Mouse (Mus musculus): ENCODE results near the gene Crp. TPM values are rescaled to one million over a fixed set of nuclear protein-coding genes. Genes with fewer than 3 reads are reported as not detected.

Crp gene
- 0.07 TPM in 1 of 2 replicates, not detected in the other for polyA plus RNA-seq (2015; fragmentation: Nextera tagmentation; extraction: Ambion mirVana)

GRCm38 (mm10) chr1:172697844-172698243, at the start of gene Crp:
TSS of gene Crp (plus strand) at chr1:172698055.
- ATAC-seq (no peak), DNase-seq (ENCODE audit: low spot score) (no peak)
- H3K9ac ChIP-seq (replicated peaks; ENCODE audit: low read depth), result no peak within 1 kb of the TSS
- H3K4me2 ChIP-seq (replicated peaks; ENCODE audit: low read depth, low read length), result no peak within 1 kb of the TSS
- H3K27me3 ChIP-seq (replicated peaks; ENCODE audit: insufficient read depth, low read length), result no peaks in the 10 kb centered on the region
- no peak for TF ChIP-seq CTCF (IDR thresholded peaks at IDR 0.05)
- no peak for TF ChIP-seq EP300 (IDR thresholded peaks at IDR 0.05)
- H3K4me1 ChIP-seq (ENCODE audit: insufficient read depth, low read depth, low read length), result no peaks in the 10 kb centered on the region
- no peaks in the 10 kb centered on the region for H3K36me3 ChIP-seq (ENCODE audit: insufficient read depth, low read length)
- WGBS, result 62% methylated on average over 4 of the region's 4 CpGs
- no peak within 1 kb of the TSS for H3K4me3 ChIP-seq (ENCODE audit: low read depth, low read length)
- no peaks in the 10 kb centered on the region for H3K9me3 ChIP-seq (ENCODE audit: low read length)
- H3K27ac ChIP-seq (ENCODE audit: low read length), result no peak within 1 kb of the TSS

GRCm38 (mm10) chr1:172649396-172649795, 48.5 kb upstream of the Crp start:
- H3K27ac ChIP-seq (ENCODE audit: low read length), result no peak overlapping the region
- no peaks in the 10 kb centered on the region for H3K36me3 ChIP-seq (ENCODE audit: insufficient read depth, low read length)
- DNase-seq (ENCODE audit: low spot score), result no peak
- H3K4me1 ChIP-seq (ENCODE audit: insufficient read depth, low read depth, low read length), result no peaks in the 10 kb centered on the region
- WGBS, result 81% methylated on average over 9 of the region's 9 CpGs
- no peaks in the 10 kb centered on the region for H3K9me3 ChIP-seq (ENCODE audit: low read length)
- H3K4me2 ChIP-seq (replicated peaks; ENCODE audit: low read depth, low read length), result no peak overlapping the region
- no peaks in the 10 kb centered on the region for H3K27me3 ChIP-seq (replicated peaks; ENCODE audit: insufficient read depth, low read length)
- ATAC-seq, result no peak
- no peak overlapping the region for H3K4me3 ChIP-seq (ENCODE audit: low read depth, low read length)
- H3K9ac ChIP-seq (replicated peaks; ENCODE audit: low read depth), result no peak overlapping the region
- TF ChIP-seq EP300 (IDR thresholded peaks at IDR 0.05), result no peak
- no peak for TF ChIP-seq CTCF (IDR thresholded peaks at IDR 0.05)

GRCm38 (mm10) chr1:172650519-172651287, 47.2 kb upstream of the Crp start:
- Histone ChIP-seq H3K4me1 (ENCODE audit: insufficient read depth, low read depth, low read length) (no peaks in the 10 kb centered on the region), H3K27ac (ENCODE audit: low read length) (no peak overlapping the region), H3K27me3 (replicated peaks; ENCODE audit: insufficient read depth, low read length) (no peaks in the 10 kb centered on the region), H3K4me3 (ENCODE audit: low read depth, low read length) (no peak overlapping the region), H3K36me3 (ENCODE audit: insufficient read depth, low read length) (no peaks in the 10 kb centered on the region), H3K9ac (replicated peaks; ENCODE audit: low read depth) (no peak overlapping the region), H3K4me2 (replicated peaks; ENCODE audit: low read depth, low read length) (no peak overlapping the region), H3K9me3 (ENCODE audit: low read length) (no peaks in the 10 kb centered on the region)
- DNase-seq (ENCODE audit: low spot score) (no peak), ATAC-seq (no peak)
- 58% methylated on average over 8 of the region's 8 CpGs for WGBS
- TF ChIP-seq EP300 (IDR thresholded peaks at IDR 0.05) (no peak), CTCF (IDR thresholded peaks at IDR 0.05) (peak; percentile 67)

GRCm38 (mm10) chr1:172651288-172651987, 46.4 kb upstream of the Crp start:
- TF ChIP-seq CTCF (IDR thresholded peaks at IDR 0.05) (no peak), EP300 (IDR thresholded peaks at IDR 0.05) (no peak)
- ATAC-seq, result no peak

GRCm38 (mm10) chr1:172652040-172652662, 45.7 kb upstream of the Crp start:
- Histone ChIP-seq H3K4me3 (ENCODE audit: low read depth, low read length) (no peak overlapping the region), H3K4me1 (ENCODE audit: insufficient read depth, low read depth, low read length) (no peaks in the 10 kb centered on the region), H3K9me3 (ENCODE audit: low read length) (no peaks in the 10 kb centered on the region), H3K27ac (ENCODE audit: low read length) (no peak overlapping the region), H3K27me3 (replicated peaks; ENCODE audit: insufficient read depth, low read length) (no peaks in the 10 kb centered on the region), H3K36me3 (ENCODE audit: insufficient read depth, low read length) (no peaks in the 10 kb centered on the region), H3K9ac (replicated peaks; ENCODE audit: low read depth) (no peak overlapping the region), H3K4me2 (replicated peaks; ENCODE audit: low read depth, low read length) (no peak overlapping the region)
- ATAC-seq (no peak), DNase-seq (ENCODE audit: low spot score) (no peak)
- TF ChIP-seq EP300 (IDR thresholded peaks at IDR 0.05), result no peak
- 44% methylated on average over 18 of the region's 18 CpGs for WGBS

More at GRCm38 (mm10) chr1:172651288-172651987, 46.4 kb upstream of the Crp start:
- Histone ChIP-seq H3K27ac (ENCODE audit: low read length) (no peak overlapping the region), H3K4me1 (ENCODE audit: insufficient read depth, low read depth, low read length) (no peaks in the 10 kb centered on the region), H3K4me2 (replicated peaks; ENCODE audit: low read depth, low read length) (no peak overlapping the region), H3K27me3 (replicated peaks; ENCODE audit: insufficient read depth, low read length) (no peaks in the 10 kb centered on the region), H3K36me3 (ENCODE audit: insufficient read depth, low read length) (no peaks in the 10 kb centered on the region), H3K9ac (replicated peaks; ENCODE audit: low read depth) (no peak overlapping the region), H3K9me3 (ENCODE audit: low read length) (no peaks in the 10 kb centered on the region), H3K4me3 (ENCODE audit: low read depth, low read length) (no peak overlapping the region)
- WGBS, result 60% methylated on average over 10 of the region's 10 CpGs
- DNase-seq (ENCODE audit: low spot score), result no peak

GRCm38 (mm10) chr1:172653900-172654299, 44.0 kb upstream of the Crp start:
- Histone ChIP-seq H3K4me1 (ENCODE audit: insufficient read depth, low read depth, low read length) (no peaks in the 10 kb centered on the region), H3K27me3 (replicated peaks; ENCODE audit: insufficient read depth, low read length) (no peaks in the 10 kb centered on the region), H3K4me3 (ENCODE audit: low read depth, low read length) (no peak overlapping the region), H3K36me3 (ENCODE audit: insufficient read depth, low read length) (no peaks in the 10 kb centered on the region), H3K4me2 (replicated peaks; ENCODE audit: low read depth, low read length) (no peak overlapping the region), H3K9ac (replicated peaks; ENCODE audit: low read depth) (no peak overlapping the region), H3K9me3 (ENCODE audit: low read length) (no peaks in the 10 kb centered on the region), H3K27ac (ENCODE audit: low read length) (no peak overlapping the region)
- whole genome bisulfite sequencing, result 75% methylated on average over 6 of the region's 6 CpGs
- TF ChIP-seq EP300 (IDR thresholded peaks at IDR 0.05), result no peak
- TF ChIP-seq CTCF (IDR thresholded peaks at IDR 0.05), result no peak
- ATAC-seq (no peak), DNase-seq (ENCODE audit: low spot score) (no peak)

Data from lung, postnatal 0 days (tissue).